Mouse (Mus musculus) kidney, postnatal 0 days (tissue): ENCODE measurements around the gene Nsmce3. TPM values are rescaled to one million over a fixed set of nuclear protein-coding genes. Genes with fewer than 3 reads are reported as not detected.

ENCODE experiments used
- ATAC-seq: fragments of 200-750 bp; cut with Nextera tagmentation; replicated peaks from 2 replicates; pipeline ENCODE4 v1.8.0; 2017; ENCODE audit warnings: low read depth, moderate number of reproducible peaks, moderate TSS enrichment, moderate library complexity; ENCODE audit not compliant: low FRiP score
- DNase-seq: peaks from one replicate; pipeline ENCODE4 v3.0.0-alpha.2; 2016; ENCODE audit warnings: low spot score
- H3K27ac ChIP-seq: fragments of 300-500 bp; sonication (generic); 2 replicates; pipeline ENCODE4 v1.5.1; 2014; ENCODE audit warnings: mild to moderate bottlenecking
- H3K27me3 ChIP-seq: fragments of 300-500 bp; sonication (generic); 2 replicates; pipeline ENCODE4 v1.6.1; 2014; ENCODE audit warnings: low read length, mixed read lengths; ENCODE audit not compliant: insufficient read depth
- H3K36me3 ChIP-seq: fragments of 300-500 bp; sonication (generic); 2 replicates; pipeline ENCODE4 v1.6.1; 2014; ENCODE audit warnings: low read length, mixed read lengths; ENCODE audit not compliant: insufficient read depth
- H3K4me1 ChIP-seq: fragments of 300-500 bp; sonication (generic); replicated peaks from 2 replicates; pipeline ENCODE4 v1.6.1; 2014; ENCODE audit warnings: antibody characterized with exemption, low read length, mixed read lengths; ENCODE audit not compliant: insufficient read depth
- H3K4me2 ChIP-seq: fragments of 300-500 bp; sonication (generic); 2 replicates; pipeline ENCODE4 v1.6.1; 2014; ENCODE audit warnings: mild to moderate bottlenecking, low read length, moderate library complexity, mixed read lengths
- H3K4me3 ChIP-seq: fragments of 300-500 bp; sonication (generic); replicated peaks from 2 replicates; pipeline ENCODE4 v1.5.1; 2014; ENCODE audit warnings: low read depth, low read length
- H3K9ac ChIP-seq: fragments of 300-500 bp; sonication (generic); 2 replicates; pipeline ENCODE4 v1.6.1; 2014; ENCODE audit warnings: low read depth, low read length
- H3K9me3 ChIP-seq: fragments of 300-500 bp; sonication (generic); replicated peaks from 2 replicates; pipeline ENCODE4 v1.6.1; 2016; ENCODE audit warnings: low read length, inconsistent platforms, mixed read lengths
- CTCF ChIP-seq: IDR thresholded peaks from 2 replicates; pipeline ENCODE4 v1.5.1; 2016; ENCODE audit warnings: antibody characterized with exemption, low read depth, mild to moderate bottlenecking, moderate library complexity
- WGBS: fragments of 180-500 bp; shearing (Covaris S2); extraction: QIAGEN DNeasy Blood & Tissue Kit; methylation state at CpG from one replicate; pipeline ENCODE4 v1.1.7; 2014; 5-methylcytosine and 5-hydroxymethylcytosine counted together
- polyA plus RNA-seq: library from polyadenylated mRNA; unstranded; fragments of >200 nt; fragmentation: Nextera tagmentation; extraction: Ambion mirVana; gene quantifications from 2 replicates; pipeline ENCODE4 v1.2.1, GENCODE M21; 2015

Gene Nsmce3
- polyA plus RNA-seq, 1 experiment from 2014 or later: 10.1 TPM

DNA sequence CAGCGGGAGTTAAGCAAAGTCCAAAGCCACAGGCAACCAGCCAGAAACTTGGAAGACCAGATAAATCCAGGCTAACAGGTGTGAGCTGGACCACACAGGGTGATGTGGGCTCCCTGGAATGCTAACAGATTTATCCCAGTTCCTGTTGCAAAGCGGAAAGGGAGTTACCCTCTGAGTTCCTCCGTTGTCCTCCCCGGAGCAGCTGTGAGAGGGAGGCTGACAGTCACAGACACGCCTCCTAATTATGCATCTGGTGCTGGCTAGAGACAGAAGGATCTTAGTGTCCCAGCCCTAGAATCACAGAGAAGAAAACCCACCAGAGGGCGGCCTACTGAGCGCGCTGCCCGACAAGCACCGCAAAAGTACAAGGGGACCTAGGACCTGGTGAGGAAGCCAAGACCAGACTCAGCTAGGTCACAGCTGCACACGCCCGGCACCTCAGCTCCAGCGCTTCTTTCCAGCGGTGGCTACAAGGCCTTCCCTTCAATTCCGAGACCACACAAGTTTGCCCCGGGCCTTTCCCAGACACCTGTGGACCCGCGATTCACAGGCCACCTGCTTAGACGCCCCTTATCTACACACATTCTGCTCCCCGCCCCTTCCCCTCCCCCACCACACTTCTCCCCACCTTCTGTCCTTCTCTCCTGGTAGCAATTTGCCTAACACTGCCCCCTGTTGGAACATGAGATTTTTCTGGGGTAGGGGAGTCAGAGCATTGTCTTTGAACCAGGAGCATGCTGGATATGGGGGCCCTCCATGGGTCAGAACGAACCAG is 32.8 kb downstream of the Nsmce3 start:
- H3K4me1 ChIP-seq: 0 out of 2 replicates have a peak, but pooled peaks cover 8% of the 10 kb centered on the region
- peak; percentile 94 for ATAC-seq
- no peaks in the 10 kb centered on the region for H3K36me3 ChIP-seq
- H3K4me3 ChIP-seq: peak overlapping the region; percentile 16
- 3% methylated on average over 21 of the region's 21 CpGs for WGBS
- H3K27me3 ChIP-seq: no peaks in the 10 kb centered on the region
- H3K9me3 ChIP-seq: no peaks in the 10 kb centered on the region
- peak overlapping the region; percentile 19; the same call in 1 of the 2 replicates for H3K27ac ChIP-seq
- peak; percentile 94 for DNase-seq
- peak; percentile 57 for TF ChIP-seq CTCF
- H3K4me2 ChIP-seq: peak overlapping the region; percentile 57
- 0 out of 2 replicates have a peak overlapping the region, but pooled peaks have one; percentile 23 for H3K9ac ChIP-seq

DNA sequence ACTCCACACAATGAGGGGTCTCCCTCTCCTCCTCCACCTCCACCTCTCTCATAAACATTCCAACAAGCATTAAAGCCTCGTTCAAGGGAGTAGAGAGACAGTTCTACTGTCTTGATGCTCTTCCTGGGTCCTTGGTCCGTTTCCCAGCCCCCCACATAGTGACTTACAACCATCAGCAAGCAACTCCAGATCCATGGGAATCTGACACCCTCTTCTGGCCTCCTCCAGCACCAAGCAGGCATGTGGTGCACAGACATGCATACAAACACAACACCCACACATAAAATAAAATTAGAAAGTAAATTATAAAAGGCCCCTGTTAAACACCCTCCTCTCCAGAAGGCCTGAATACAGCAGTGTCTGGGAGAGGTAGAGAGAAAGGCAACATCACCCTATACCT is 33.5 kb downstream of the Nsmce3 start:
- H3K36me3 ChIP-seq: no peaks in the 10 kb centered on the region
- H3K4me3 ChIP-seq: no peak overlapping the region
- H3K4me1 ChIP-seq: 0 out of 2 replicates have a peak, but pooled peaks cover 8% of the 10 kb centered on the region
- DNase-seq (no peak), ATAC-seq (no peak)
- H3K9me3 ChIP-seq: no peaks in the 10 kb centered on the region
- H3K9ac ChIP-seq: no peak overlapping the region
- no peak overlapping the region for H3K4me2 ChIP-seq
- TF ChIP-seq CTCF: no peak
- H3K27ac ChIP-seq: no peak overlapping the region
- H3K27me3 ChIP-seq: no peaks in the 10 kb centered on the region
- 49% methylated on average over 2 of the region's 2 CpGs for WGBS

GRCm38 (mm10) chr7:64830214-64830995 is 42.4 kb downstream of the Nsmce3 start:
- WGBS: 17% methylated on average over 5 of the region's 5 CpGs
- TF ChIP-seq CTCF: no peak
- peak; percentile 13 for DNase-seq

GRCm38 (mm10) chr7:64821081-64821480 is 51.7 kb downstream of the Nsmce3 start:
- no peaks in the 10 kb centered on the region for H3K36me3 ChIP-seq
- no peak for DNase-seq
- 75% methylated on average over 5 of the region's 5 CpGs for WGBS

More at GRCm38 (mm10) chr7:64830214-64830995, 42.4 kb downstream of the Nsmce3 start:
- no peaks in the 10 kb centered on the region for H3K9me3 ChIP-seq
- no peak overlapping the region for H3K4me3 ChIP-seq
- H3K4me2 ChIP-seq: no peak overlapping the region
- no peaks in the 10 kb centered on the region for H3K27me3 ChIP-seq
- ATAC-seq: no peak
- no peak overlapping the region for H3K27ac ChIP-seq
- H3K36me3 ChIP-seq: no peaks in the 10 kb centered on the region
- H3K4me1 ChIP-seq: no peaks in the 10 kb centered on the region
- no peak overlapping the region for H3K9ac ChIP-seq

DNA sequence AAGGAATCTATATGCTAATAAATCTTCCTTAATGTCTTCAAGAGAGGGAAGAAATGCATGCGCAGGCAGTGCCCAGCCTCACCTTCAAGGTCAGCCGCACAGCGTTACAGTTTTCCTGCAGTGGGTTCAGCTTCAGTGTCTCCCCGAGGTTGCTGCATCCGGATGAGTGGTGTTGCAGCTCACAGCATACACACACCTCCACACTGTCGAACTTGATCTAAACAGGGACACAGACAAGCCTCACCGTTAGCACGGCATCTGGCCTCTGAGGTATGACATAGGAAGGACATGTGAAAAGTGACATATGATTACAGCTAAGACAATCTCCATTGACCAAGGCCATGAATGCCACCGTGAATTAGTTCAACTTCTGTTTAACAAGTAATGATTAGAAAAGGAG is 53.1 kb downstream of the Nsmce3 start:
- WGBS: 44% methylated on average over 9 of the region's 9 CpGs
- no peak for DNase-seq

More at GRCm38 (mm10) chr7:64821081-64821480, 51.7 kb downstream of the Nsmce3 start:
- H3K4me3 ChIP-seq: no peak overlapping the region
- no peak overlapping the region for H3K27ac ChIP-seq
- no peaks in the 10 kb centered on the region for H3K9me3 ChIP-seq
- H3K9ac ChIP-seq: no peak overlapping the region
- no peaks in the 10 kb centered on the region for H3K4me1 ChIP-seq
- TF ChIP-seq CTCF: no peak
- H3K4me2 ChIP-seq: no peak overlapping the region
- no peak for ATAC-seq
- H3K27me3 ChIP-seq: no peaks in the 10 kb centered on the region

More for the DNA sequence above, 53.1 kb downstream of the Nsmce3 start:
- Histone ChIP-seq H3K36me3 (no peaks in the 10 kb centered on the region), H3K9me3 (no peaks in the 10 kb centered on the region), H3K27me3 (no peaks in the 10 kb centered on the region), H3K4me2 (no peak overlapping the region), H3K9ac (no peak overlapping the region), H3K27ac (no peak overlapping the region), H3K4me1 (no peaks in the 10 kb centered on the region), H3K4me3 (no peak overlapping the region)
- no peak for ATAC-seq
- no peak for TF ChIP-seq CTCF
